Mouse (Mus musculus) retina, embryonic 14.5 days (tissue): Measurements from ENCODE around the gene Mlh3.

Experiments used
- DNase-seq: peaks from one replicate; pipeline ENCODE4 v3.0.0-alpha.2; 2015; ENCODE audit warnings: low spot score

The Mlh3 gene

DNA sequence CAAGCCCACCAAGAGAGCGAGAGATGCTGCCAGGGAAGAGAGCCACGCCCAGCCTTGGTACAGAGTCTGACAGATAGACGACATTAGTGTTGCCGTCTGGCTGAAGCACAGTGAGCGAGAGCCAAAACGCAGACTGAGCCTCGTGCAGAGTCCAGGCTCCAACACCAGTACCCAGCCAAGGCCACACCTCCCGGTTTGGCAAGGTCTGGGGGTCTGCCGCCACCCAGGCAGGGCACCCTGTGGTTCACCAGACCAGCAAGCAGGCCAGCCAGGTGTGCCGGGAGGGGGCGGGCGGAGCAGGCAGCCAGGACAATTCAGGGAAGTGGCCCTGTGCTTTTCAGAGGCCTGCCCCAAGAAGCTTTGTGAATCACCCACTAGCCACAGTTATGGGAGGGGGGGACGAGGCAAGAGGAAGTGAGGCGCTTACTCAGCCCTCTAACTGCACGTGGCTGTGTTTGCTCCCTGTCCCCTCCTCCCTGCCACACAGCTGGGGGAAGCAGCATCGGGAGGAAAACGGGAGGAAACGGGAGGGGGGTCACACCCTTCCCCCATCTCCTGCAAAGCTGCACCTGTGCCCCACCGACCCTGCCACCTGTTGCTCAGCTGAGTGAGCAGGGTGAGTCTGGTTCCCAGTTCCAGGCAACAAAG, 77.8 kb downstream of the Mlh3 start:
- DNase-seq = no peak

DNA sequence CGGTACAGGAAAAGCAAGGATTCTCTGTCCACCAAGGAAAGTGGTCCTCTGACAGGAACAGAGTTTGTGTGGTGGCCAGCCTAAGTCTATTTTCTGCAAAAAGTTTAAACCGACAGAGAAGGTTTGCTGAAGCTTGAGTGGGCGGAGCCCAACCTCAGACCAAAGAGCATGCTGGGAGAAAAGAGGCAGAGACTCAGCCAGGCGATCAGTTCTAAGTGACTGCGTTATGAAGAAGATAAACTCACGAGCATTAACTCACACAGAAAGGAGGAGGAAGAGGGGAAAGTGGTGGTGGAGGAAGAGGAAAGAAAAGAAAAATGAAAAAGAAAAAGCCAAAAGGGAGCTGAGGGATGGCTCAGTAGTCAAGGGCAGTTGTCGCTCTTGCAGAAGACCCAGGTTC, 80.1 kb downstream of the Mlh3 start:
- DNase-seq = no peak

DNA sequence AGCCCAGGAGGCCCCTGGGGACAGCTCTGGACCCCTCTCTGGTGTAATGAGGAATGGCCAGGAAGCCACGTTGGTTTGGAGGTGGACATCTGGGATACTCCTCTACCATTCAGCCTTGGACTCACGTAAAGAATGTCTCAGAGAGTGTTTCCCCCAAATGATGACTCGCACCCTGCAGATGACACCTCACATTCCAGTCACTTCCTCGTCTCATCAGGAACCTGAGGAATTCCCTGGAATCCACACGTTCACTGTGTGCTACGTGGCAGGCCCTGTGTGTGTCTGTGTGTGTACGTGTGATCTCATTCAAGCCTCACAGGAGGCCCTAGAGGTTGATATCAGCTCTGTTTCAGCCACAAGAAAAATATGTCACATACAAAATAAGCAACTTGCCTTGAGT, 84.0 kb downstream of the Mlh3 start:
- no peak for DNase-seq

DNA sequence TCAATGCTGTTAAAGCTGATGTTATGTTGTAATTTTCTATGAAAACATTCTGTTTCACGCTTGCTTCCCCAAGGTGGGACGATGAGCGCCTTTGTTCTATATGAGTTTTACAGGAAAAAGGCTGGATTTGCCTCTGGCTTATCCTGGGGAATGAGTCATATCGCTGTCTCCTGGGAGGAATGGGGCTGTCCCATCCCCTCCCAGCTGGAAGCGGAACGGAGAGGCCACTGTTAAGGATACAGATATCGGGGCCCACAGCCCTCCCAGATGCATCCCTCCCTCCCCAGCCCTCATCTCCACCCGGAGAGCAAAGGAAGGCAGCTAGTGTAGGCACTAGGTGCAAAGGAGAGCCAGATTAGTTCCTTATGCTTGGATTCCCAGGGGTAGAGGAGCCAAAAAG, 84.6 kb downstream of the Mlh3 start:
- no peak for DNase-seq
